Mouse (Mus musculus) liver, embryonic 14.5 days (tissue): ENCODE data around the gene Chrna1. TPM values are rescaled to one million over a fixed set of nuclear protein-coding genes. Genes with fewer than 3 reads are reported as not detected.

Experiments used
- ATAC-seq: fragments of 200-750 bp; cut with Nextera tagmentation; 2 replicates; pipeline ENCODE4 v1.8.0; 2017; ENCODE audit warnings: moderate number of reproducible peaks, mild to moderate bottlenecking, moderate library complexity; ENCODE audit not compliant: insufficient read depth
- DNase-seq, 3 experiments: peaks; one replicate each; pipeline ENCODE4 v3.0.0-alpha.2; 2012 to 2013; ENCODE audit warnings: low read depth in 3 of 3, low spot score in 3 of 3
- H3K27ac ChIP-seq: fragments of 300-500 bp; sonication (generic); 2 replicates; pipeline ENCODE4 v1.5.1; 2014; ENCODE audit warnings: moderate library complexity, mild to moderate bottlenecking, control low read depth, inconsistent platforms
- H3K27me3 ChIP-seq: fragments of 300-500 bp; sonication (generic); 2 replicates; pipeline ENCODE4 v1.6.1; 2014; ENCODE audit warnings: mild to moderate bottlenecking, low read length, moderate library complexity; ENCODE audit not compliant: control insufficient read depth, insufficient read depth
- H3K36me3 ChIP-seq: fragments of 300-500 bp; sonication (generic); replicated peaks from 2 replicates; pipeline ENCODE4 v1.6.1; 2014; ENCODE audit warnings: low read depth; ENCODE audit not compliant: control insufficient read depth, insufficient read depth
- H3K4me1 ChIP-seq, 2 experiments: fragments of 200-500 bp in 1 of 2; fragments of 300-500 bp in 1 of 2; sonication (generic) in 1 of 2; replicated peaks; 2 replicates each; pipeline ENCODE4 v1.6.1; 2012 to 2014; ENCODE audit warnings: antibody characterized with exemption in 1 of 2, inconsistent platforms in 1 of 2, low read length in 1 of 2; ENCODE audit not compliant: control insufficient read depth in 2 of 2, insufficient read depth in 2 of 2
- H3K4me2 ChIP-seq: fragments of 300-500 bp; sonication (generic); 2 replicates; pipeline ENCODE4 v1.6.1; 2014; ENCODE audit warnings: low read depth, mild to moderate bottlenecking, control low read depth, moderate library complexity
- H3K4me3 ChIP-seq, 2 experiments: fragments of 200-500 bp in 1 of 2; fragments of 300-500 bp in 1 of 2; sonication (generic) in 1 of 2; 2 replicates each; pipeline ENCODE4 v1.5.1; 2012 to 2014; ENCODE audit warnings: low read depth in 2 of 2, low read length in 2 of 2, mild to moderate bottlenecking in 2 of 2, control low read depth in 1 of 2, inconsistent platforms in 1 of 2, moderate library complexity in 1 of 2; ENCODE audit not compliant: insufficient read depth in 1 of 2
- H3K9ac ChIP-seq: fragments of 300-500 bp; sonication (generic); replicated peaks from 2 replicates; pipeline ENCODE4 v1.6.1; 2014; ENCODE audit warnings: mild to moderate bottlenecking, control low read depth, moderate library complexity
- H3K9me3 ChIP-seq: fragments of 300-500 bp; sonication (generic); 2 replicates; pipeline ENCODE4 v1.6.1; 2016; ENCODE audit warnings: low read length, mixed read lengths; ENCODE audit not compliant: control insufficient read depth
- CTCF ChIP-seq: IDR thresholded peaks from 2 replicates; pipeline ENCODE4 v1.5.1; 2016; ENCODE audit warnings: antibody characterized with exemption, low read depth, control low read depth
- EP300 ChIP-seq: IDR thresholded peaks from 2 replicates; pipeline ENCODE4 v1.6.1; 2016; ENCODE audit warnings: antibody characterized with exemption, low read depth
- WGBS: fragments of 180-500 bp; shearing (Covaris S2); extraction: QIAGEN DNeasy Blood & Tissue Kit; methylation state at CpG from one replicate; pipeline ENCODE4 v1.1.7; 2014; ENCODE audit not compliant: insufficient replicate concordance; 5-methylcytosine and 5-hydroxymethylcytosine counted together
- polyA plus RNA-seq, 2 experiments: library from polyadenylated mRNA; depleted of rRNA in 1 of 2; stranded (reverse) in 1 of 2; unstranded in 1 of 2; fragments of >200 nt; fragmentation: Nextera tagmentation in 1 of 2; extraction: Ambion mirVana in 1 of 2; gene quantifications; 2 replicates each; pipeline versions ENCODE4 v1.2.1 to v1.2.3; 2012 to 2014

Gene Chrna1
- polyA plus RNA-seq, 2 experiments: 0.01 to 0.10 TPM

DNA sequence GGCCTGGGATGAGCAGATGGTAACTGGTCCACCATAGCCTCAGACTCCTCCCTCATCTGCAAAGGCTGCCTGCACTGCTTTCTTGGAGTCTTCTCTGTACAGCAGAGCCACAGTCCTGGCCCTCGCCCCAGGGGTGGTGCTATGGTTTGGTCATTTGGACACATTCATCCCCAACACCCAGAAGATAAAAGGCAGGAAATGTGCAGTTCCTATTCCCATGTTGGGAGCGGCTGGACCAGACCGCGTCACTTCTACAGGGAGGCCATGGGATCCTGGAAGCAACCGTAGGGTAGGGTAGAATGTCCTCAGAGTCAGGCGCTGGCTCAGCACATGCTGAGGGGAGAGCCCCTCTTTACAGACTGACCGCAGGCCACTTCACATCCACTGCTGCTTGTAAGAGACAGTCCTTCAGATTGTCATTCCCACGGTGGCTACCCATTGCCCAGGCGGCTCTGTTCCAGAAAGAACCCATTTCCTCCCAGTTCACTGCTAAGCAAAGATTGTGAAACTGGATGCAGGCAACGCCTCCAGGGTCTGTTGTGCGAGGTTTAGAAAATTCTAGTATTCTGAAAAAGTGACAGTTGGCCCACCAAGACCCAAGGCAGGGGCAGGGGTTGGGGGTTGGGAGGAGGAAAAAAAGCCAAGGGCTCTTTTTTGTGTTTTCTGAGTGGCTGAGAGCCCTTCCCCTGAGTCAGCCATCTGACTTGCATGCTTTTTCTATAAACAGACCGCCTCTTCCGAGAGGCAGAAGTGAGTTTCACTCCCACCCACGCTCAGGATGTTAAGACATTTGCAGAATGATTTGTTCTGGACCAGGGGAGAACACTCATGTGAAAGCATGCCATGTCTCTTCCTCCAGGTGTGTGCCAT, 12.3 kb upstream of the Chrna1 start:
- no peaks in the 10 kb centered on the region for H3K27me3 ChIP-seq
- no peak overlapping the region for H3K9ac ChIP-seq
- no peak for TF ChIP-seq EP300
- TF ChIP-seq CTCF: no peak
- no peak overlapping the region for H3K27ac ChIP-seq
- no peaks in the 10 kb centered on the region; a peak in 1 of 4 replicates for H3K4me1 ChIP-seq
- no peak for DNase-seq
- no peaks in the 10 kb centered on the region for H3K36me3 ChIP-seq
- H3K4me3 ChIP-seq: no peak overlapping the region
- H3K9me3 ChIP-seq: no peaks in the 10 kb centered on the region
- 41% methylated on average over 14 of the region's 14 CpGs for WGBS
- no peak for ATAC-seq
- H3K4me2 ChIP-seq: no peak overlapping the region

DNA sequence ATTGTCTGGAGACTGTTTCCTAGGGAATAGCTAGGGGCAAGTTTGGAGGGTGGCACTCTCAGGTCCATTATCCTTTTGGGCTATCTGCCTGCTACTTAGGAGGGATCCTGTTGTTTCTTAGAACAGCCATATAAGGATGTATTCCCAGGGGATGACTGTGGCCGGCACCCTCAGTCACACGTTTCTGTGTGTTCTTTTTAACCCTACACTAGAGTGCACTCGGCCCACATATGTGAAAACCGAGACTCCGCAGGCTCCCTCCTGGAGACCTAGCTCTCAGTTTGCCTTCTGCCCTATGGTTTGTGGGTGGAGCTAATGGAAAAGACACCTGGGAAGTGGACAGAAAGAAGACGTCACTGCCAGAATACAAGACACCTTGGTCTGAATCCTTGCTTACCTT, 11.1 kb upstream of the Chrna1 start:
- no peak overlapping the region for H3K4me3 ChIP-seq
- H3K9me3 ChIP-seq: no peaks in the 10 kb centered on the region
- ATAC-seq (no peak), DNase-seq (no peak)
- no peak overlapping the region for H3K4me2 ChIP-seq
- H3K36me3 ChIP-seq: no peaks in the 10 kb centered on the region
- no peak overlapping the region; the same call in 1 of the 2 replicates for H3K9ac ChIP-seq
- no peaks in the 10 kb centered on the region; the same call in 1 of the 2 replicates for H3K27me3 ChIP-seq
- 50% methylated on average over 6 of the region's 6 CpGs for WGBS
- TF ChIP-seq EP300: no peak
- TF ChIP-seq CTCF: no peak
- no peak overlapping the region for H3K27ac ChIP-seq
- no peaks in the 10 kb centered on the region; a peak in 1 of 4 replicates for H3K4me1 ChIP-seq

DNA sequence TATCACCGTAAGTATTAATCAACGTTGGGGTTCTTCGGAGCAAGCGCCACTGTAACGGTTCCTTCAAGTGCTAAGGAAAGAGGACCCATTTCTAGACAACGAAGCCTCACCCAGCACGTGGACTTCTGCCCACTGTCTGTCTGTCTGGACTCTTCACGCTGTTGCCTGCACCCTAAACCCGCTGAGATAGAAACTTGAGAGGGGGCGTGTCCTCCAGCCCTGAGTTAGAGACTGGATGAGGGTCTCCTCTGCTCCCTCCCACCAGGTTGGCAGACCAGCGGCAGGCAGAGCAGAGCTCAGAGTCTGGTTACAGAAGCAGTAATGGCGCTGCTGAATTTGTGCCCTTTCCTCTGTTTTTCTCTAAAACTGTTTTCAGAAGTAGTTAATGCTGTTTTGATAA, 10.0 kb upstream of the Chrna1 start:
- Histone ChIP-seq H3K36me3 (no peaks in the 10 kb centered on the region), H3K4me3 (no peak overlapping the region), H3K4me1 (no peaks in the 10 kb centered on the region; a peak in 1 of 4 replicates), H3K9me3 (no peaks in the 10 kb centered on the region), H3K9ac (no peak overlapping the region), H3K27me3 (no peaks in the 10 kb centered on the region; the same call in 1 of the 2 replicates), H3K4me2 (no peak overlapping the region), H3K27ac (no peak overlapping the region)
- no peak for ATAC-seq
- TF ChIP-seq CTCF (no peak), EP300 (no peak)
- DNase-seq: no peak
- WGBS: 14% methylated on average over 12 of the region's 12 CpGs

DNA sequence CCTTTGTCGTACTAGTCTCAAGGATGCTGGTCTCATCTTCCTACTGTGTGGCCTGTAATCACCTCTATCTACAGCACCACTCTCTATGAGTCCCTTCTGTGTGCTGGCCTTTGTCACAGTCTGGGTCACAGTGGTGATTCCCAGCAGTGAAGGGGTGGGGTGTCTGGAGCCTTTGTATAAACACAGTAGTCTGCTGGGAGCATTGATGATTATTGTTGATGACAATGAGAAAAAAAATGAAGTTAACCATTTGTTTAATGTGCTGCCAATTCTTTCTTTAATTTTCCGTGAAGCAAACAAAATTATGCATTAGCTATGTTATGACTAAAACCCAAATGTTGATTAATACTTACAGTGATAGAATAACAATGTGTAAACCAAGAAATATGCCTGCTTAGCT, 8.8 kb upstream of the Chrna1 start:
- H3K4me2 ChIP-seq: no peak overlapping the region
- no peaks in the 10 kb centered on the region; the same call in 1 of the 2 replicates for H3K27me3 ChIP-seq
- DNase-seq: no peak
- no peak overlapping the region for H3K4me3 ChIP-seq
- no peaks in the 10 kb centered on the region for H3K9me3 ChIP-seq
- 54% methylated on average over 2 of the region's 2 CpGs for WGBS
- H3K9ac ChIP-seq: no peak overlapping the region
- no peak overlapping the region for H3K27ac ChIP-seq
- no peaks in the 10 kb centered on the region; a peak in 2 of 4 replicates for H3K4me1 ChIP-seq
- no peaks in the 10 kb centered on the region for H3K36me3 ChIP-seq
- TF ChIP-seq CTCF: no peak
- TF ChIP-seq EP300: no peak
- no peak for ATAC-seq

DNA sequence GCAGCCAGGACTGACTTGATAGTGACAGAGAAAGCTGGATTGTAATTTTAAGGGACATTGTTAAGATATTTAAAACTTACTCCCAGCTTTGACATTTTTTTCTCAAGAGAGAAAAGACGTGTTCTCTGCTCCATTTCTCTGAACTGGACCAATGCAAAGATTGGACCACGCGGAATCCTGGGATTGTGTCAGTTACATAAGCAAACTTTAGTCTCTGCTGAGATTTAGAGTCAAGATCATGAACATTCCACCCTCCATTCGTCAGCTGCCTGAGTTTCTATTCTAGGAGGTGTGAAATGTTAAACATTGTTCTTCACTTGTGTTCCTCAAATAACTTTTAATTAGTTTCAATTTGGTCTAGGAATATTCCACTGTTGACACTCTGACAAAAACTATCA, 7.0 kb upstream of the Chrna1 start:
- no peak overlapping the region for H3K4me3 ChIP-seq
- no peaks in the 10 kb centered on the region for H3K9me3 ChIP-seq
- H3K9ac ChIP-seq: no peak overlapping the region
- no peak for DNase-seq
- ATAC-seq: no peak
- H3K4me1 ChIP-seq: no peaks in the 10 kb centered on the region; a peak in 1 of 4 replicates
- WGBS: 49% methylated on average over 4 of the region's 4 CpGs
- H3K36me3 ChIP-seq: no peaks in the 10 kb centered on the region
- no peak overlapping the region for H3K27ac ChIP-seq
- no peaks in the 10 kb centered on the region; the same call in 1 of the 2 replicates for H3K27me3 ChIP-seq
- TF ChIP-seq EP300 (no peak), CTCF (no peak)
- no peak overlapping the region for H3K4me2 ChIP-seq
